Mouse (Mus musculus): ENCODE measurements at regions not wholly inside any gene's neighbourhood (a gene's known extent, or its start where the extent isn't known, plus 50 kb on each side); places are given as distances from the start of the nearest gene placed in this dataset.
A peak's percentile ranks its signal among the peaks of the same experiment; 100 is the strongest.

- no peak for DNase-seq (ENCODE audit: low spot score)
Observed at GRCm38 (mm10) chr12:16140511-16141110, 323.9 kb upstream of the Trib2 start.

DNA sequence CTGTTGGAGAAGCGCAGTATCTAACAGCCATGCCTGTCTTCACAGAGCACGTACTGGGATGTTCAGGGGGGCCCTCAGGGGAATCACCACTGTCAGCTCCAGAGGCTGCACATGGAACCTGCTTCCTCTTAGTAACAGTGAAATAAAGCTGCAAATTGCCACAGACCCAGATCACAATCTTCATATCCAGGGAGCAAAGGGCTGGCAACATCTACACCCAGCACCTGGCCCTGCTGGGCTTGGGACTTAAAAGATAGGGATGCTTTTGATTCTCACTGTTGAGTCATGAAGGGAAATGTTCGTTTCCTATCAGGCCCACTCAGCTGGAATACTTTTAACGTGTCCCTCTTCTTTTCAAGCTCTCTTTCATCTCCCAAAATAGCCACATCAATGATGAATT lies 322.4 kb upstream of the Trib2 start:
- DNase-seq (ENCODE audit: low spot score) = no peak

- no peak for DNase-seq (ENCODE audit: low spot score)
Observed at GRCm38 (mm10) chr12:16137801-16138200, 321.1 kb upstream of the Trib2 start.

DNA sequence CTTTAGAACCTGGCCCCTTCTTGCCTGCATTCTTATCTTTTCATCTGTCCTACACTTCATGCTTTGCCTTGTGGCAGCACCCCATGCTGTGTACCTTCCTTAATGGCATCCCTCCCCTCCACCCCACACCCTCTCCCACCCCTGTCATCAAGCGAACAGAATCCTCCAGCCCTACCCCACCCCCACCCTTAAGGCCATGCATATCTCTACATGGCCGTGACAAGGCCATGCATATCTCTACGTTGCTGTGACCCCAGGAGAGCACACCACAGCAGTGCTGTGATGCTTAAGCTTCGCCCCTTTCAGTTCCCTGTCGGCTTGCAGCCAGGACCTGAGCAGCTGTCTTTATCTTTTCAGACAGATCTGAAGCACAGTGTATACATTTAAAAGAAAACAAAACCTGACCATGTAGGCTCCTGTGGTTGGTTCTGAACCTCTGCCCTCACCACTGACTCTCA lies 319.5 kb upstream of the Trib2 start:
- DNase-seq (ENCODE audit: low spot score) = no peak

- DNase-seq (ENCODE audit: low spot score) = no peak
Observed at GRCm38 (mm10) chr12:16135602-16136213, 319.0 kb upstream of the Trib2 start.

DNA sequence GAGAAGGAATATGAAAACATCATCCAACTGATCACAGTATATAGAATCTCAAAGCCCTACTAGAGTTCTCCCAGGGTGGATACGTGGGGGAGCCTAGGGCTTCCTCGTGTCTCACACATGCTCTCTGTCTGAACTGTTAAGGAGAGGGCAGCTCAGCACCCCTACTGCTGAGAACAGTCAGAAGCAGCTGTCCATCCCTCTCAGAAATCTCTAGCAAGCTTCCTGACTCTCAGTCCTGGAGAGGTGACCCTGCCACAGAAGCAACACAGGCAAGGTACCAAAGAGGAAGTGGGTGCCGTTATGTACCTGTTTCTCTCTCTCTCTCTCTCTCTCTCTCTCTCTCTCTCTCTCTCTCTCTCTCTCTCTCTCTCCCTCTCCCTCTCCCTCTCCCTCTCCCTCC lies 317.7 kb upstream of the Trib2 start:
- no peak for DNase-seq (ENCODE audit: low spot score)

GRCm38 (mm10) chr12:16133253-16133652 lies 316.5 kb upstream of the Trib2 start:
- peak; percentile 60 for DNase-seq (ENCODE audit: low spot score)

DNA sequence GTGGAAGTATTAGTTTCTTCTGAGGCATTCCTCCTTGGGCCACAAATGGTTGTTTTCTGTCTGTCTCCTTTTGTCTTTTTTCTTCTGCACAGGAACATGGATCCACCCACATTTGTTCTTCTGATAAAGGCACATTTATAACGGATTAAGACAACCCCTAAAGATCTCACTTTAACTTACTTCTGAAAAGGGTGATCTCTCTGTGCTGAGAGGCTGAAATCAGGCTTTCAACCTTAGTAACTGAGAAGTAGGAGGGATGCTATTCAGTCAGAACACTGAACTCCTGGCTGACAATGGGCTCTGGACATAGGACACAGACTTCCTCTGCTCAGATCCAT lies 315.0 kb upstream of the Trib2 start:
- no peak for DNase-seq (ENCODE audit: low spot score)

- no peak for DNase-seq (ENCODE audit: low spot score)
Observed at GRCm38 (mm10) chr12:16131028-16131739, 314.5 kb upstream of the Trib2 start.

GRCm38 (mm10) chr12:16130605-16131004 lies 313.9 kb upstream of the Trib2 start:
- no peak for DNase-seq (ENCODE audit: low spot score)

DNA sequence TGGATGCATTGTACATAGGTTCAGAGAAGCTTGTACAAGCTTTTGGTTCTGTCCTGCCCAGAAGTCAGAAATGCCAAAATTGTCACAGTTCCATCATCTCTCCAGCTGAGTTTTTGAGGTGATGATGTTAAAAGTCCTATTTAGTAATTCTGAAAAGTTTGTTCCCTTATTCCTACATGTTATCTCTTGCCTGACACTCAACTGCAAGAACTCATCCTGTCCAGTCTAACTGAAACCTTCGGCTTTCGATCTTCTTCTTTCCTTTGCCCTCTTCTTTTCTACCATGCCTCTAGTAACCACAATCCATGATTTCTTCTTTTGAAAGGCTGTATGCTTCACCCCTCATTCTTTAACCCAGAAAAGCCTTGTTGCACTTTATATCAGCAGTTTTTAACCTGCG lies 313.2 kb upstream of the Trib2 start:
- no peak for DNase-seq (ENCODE audit: low spot score)

- DNase-seq (ENCODE audit: low spot score) = no peak
Observed at GRCm38 (mm10) chr12:16129243-16129642, 312.5 kb upstream of the Trib2 start.

GRCm38 (mm10) chr12:16124906-16125305 lies 308.2 kb upstream of the Trib2 start:
- DNase-seq (ENCODE audit: low spot score) = no peak

GRCm38 (mm10) chr12:16122353-16123127 lies 305.8 kb upstream of the Trib2 start:
- peak; percentile 16 for DNase-seq (ENCODE audit: low spot score)

DNA sequence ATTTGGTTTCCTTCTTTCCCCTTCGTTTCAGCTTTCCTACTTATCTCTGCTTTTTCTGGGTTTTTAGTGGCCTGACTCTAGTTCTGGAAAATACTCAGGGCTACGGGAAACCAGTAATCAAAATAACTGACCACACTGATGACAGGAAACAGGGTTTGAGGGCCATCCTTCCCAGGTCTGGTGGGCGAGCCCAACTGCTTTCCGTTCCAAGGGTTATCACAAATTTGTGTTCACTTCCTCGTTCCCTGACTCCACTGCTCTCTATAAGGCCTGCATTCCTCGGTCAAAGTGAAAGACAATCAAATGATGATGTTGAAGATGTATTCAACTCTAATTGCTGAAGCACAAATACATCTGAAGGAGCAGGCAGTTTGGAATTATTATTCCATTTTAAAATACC lies 305.1 kb upstream of the Trib2 start:
- no peak for DNase-seq (ENCODE audit: low spot score)

DNA sequence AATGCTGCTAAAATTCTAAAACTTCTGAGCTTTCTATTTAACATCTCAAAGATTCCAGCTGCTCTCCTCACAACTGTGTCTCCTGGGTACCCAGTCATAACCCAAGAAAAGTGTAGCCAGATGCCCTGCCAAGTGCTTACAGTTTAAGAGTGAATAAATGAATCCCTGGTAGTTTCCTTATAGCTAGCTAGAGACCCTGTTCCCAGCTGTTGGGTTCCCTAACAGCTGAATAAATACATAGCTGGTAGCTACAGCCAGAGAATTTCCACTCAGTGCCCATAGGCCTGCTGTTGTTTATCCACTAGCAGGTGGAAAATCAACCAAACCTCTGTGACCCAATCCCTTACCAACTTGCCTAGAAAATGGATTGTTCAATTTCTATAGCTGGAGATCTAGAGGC lies 302.0 kb upstream of the Trib2 start:
- DNase-seq (ENCODE audit: low spot score) = no peak

DNA sequence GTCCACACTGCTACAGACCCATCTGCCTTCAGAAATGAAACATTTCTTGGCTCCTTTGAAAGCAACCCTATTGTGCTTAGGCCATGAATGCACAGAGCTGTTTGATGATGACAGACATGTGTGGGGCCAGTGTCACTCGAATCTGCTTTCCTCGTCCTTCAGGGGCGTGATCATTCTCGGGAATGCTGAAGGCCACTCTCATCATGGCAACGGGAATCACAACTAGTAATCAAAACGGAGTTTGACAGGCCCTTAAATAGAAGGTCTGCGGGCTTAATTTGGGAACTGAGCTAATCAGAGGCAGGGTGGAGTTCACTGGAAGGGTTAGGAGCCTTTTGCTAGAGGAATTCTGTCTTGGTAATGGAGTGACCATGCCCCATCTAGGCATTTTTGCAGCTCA lies 290.2 kb upstream of the Trib2 start:
- no peak for DNase-seq (ENCODE audit: low spot score)

DNA sequence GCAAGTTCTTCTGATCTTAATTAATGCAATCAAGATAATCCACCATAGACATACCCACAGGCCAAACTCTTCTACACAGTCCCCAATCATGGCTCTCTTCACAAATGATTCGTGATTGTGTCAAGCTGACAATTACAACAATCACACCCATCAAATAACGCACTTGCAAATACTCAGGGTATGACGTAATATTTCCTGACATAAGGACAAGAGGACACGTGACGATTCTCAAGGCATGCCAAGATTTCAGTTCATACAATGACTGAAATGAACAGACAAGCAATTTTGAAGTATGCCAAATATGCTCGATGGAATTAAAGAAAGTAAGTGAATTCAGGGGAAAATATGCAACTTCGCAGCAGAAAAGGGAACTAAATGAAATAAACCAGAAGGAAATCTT lies 282.1 kb upstream of the Trib2 start:
- DNase-seq (ENCODE audit: low spot score) = no peak

DNA sequence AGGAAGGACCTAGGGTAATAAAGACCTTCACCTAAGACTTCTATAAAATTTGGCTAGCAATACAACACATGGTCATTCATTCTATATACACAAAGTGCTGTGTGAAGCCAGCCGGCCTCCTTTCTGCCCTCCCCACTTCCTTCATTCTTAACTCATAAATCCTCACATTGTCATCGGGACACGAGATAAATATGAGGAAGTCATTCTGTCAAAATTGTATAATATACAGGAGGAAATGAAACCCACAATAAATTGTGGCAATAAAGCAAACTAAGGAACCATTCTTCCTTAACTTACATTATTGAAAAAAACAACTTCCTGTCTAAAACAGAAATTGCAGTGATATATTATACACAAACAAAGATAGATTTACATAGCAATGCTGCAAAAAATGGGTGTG lies 275.9 kb upstream of the Trib2 start:
- DNase-seq (ENCODE audit: low spot score) = no peak

- no peak for DNase-seq (ENCODE audit: low spot score)
Observed at GRCm38 (mm10) chr12:16091336-16091735, 274.6 kb upstream of the Trib2 start.

GRCm38 (mm10) chr12:16083176-16083575 lies 266.5 kb upstream of the Trib2 start:
- DNase-seq (ENCODE audit: low spot score) = no peak

DNA sequence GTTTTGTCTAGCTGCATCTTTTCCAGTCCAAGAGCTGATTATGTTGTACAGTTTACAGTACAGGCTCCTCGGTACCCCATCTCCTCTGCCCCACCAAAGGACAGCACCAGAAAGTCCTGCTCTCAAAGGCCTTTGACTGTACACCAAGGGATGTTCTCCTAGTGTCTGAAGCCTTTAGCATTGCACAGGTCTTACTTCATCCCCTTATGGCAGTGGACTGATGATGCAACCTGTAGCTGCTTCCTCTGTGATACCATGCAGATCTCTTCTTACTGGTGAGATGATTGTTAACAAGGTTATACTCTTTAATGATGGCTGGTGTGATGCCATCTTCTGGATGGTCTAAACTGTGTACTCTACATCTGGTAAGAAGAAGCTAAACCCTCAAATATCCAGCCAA lies 260.5 kb upstream of the Trib2 start:
- DNase-seq (ENCODE audit: low spot score) = no peak

Measured in thymus, postnatal 0 days (tissue).